Mouse (Mus musculus) thymus, postnatal 36 days (tissue): ENCODE results near the gene Gsto2.
"Not testable (repeated sequence)": the region's sequence is repeated elsewhere in the genome, so short reads cannot be mapped to it uniquely, and the experiment has no call there.

ENCODE experiments used
- DNase-seq, 2 experiments: peaks; one replicate each; pipeline ENCODE4 v3.0.0; 2022; ENCODE audit warnings: mixed read lengths in 2 of 2

Gsto2 gene

DNA sequence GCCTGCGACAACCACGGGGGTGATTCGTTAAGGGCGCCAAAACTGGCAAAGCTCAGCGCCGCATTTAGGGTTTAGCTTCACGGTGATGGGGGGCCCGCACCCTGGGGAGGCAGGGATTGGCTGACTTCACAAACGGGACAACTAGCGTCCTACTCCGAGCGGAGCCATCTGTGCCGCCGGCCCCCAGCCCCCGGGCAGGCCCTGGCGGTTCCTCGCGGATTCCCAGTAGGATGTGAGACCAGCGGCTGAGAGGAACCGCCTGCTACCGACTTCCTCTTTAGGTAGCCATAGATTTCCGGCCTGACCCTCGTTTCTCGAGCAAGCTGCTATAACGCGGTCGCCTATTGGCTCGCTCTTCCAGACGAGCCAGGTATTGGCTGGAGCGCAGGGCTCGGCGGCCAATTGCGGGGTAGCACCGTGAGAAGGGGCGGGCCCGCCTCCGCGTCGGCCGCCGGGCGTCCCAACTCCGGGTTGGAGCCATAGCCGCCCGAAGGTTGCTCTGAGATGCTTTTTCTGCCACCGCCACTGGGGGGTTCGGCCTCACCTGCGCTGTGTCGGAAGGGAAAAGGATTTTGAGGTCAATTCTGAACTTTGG lies at the start of gene Gsto2:
Gene Gsto2, plus strand, starts transcription at position 182 of the 595 bp plus-strand sequence.
- peak; percentile 93 to 96 for DNase-seq

DNA sequence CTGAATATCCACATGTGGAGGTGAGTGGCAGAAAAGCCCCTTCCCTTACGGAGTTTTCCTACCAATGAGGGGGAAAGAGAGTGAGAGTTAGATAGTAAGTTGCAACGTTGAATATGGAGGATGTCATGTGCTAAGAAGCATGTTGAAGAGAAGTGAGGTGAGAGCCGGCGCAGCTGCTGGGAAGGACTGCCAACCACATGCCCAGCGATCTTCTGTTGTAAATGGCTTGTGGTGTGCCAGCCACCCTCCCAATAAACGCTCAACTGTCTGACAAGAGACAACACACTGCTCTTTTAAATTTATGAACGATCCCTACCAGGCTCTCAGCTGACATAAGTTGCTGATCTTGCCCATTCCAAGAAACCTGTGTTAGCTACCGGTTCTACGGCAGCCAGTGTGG lies 47.6 kb upstream of the Gsto2 start:
- DNase-seq: no peak

DNA sequence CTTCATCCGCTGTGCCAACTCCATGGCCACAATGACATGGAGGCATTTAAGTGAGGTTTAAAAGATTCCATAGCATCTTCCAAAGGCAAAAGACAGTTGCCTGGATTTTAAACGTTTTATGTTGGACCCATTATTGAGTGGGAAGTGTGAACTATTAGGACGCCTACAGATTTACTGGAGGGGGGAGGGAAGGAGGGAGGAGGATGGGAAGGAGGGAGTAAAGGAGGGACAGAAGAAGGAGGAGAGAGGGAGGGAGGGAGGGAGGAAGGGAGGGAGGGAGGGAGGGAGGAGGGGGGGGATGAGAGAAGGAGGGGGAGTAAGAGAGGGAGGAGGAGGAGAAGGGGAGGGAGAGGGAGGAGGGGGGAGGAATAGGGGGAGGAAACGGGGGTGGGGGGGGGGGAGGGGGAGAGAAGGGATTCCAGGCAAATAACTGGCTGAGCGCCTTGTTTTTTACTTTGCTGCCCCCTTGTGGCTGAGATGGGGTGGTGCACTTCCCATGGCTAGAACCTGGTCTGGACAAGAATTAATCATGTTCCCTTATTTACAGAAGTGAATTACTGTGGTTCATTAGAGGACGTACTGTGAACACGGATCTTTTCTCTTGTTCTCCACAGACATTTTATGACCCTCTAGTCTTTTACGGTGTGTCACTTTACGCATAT lies 44.4 kb upstream of the Gsto2 start:
- peak; percentile 52 to 54 for DNase-seq

DNA sequence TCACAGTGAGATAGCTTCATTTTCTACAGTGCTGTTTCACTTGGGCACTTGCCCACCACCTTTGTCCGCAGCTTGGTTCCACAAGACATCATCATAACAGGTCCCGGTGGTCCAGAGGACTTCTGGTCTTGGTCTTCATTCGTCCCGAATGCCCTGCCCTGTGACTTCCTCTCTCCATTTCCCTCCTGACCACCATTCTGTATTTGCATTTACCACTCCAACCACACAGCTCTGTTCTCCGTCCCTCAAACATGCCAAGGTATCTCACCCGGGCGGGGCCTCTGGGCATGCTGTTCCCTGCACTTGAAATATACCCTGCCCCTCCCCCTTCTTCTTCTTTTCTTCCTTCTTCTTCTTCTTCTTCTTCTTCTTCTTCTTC lies 43.9 kb upstream of the Gsto2 start:
- no peak for DNase-seq

DNA sequence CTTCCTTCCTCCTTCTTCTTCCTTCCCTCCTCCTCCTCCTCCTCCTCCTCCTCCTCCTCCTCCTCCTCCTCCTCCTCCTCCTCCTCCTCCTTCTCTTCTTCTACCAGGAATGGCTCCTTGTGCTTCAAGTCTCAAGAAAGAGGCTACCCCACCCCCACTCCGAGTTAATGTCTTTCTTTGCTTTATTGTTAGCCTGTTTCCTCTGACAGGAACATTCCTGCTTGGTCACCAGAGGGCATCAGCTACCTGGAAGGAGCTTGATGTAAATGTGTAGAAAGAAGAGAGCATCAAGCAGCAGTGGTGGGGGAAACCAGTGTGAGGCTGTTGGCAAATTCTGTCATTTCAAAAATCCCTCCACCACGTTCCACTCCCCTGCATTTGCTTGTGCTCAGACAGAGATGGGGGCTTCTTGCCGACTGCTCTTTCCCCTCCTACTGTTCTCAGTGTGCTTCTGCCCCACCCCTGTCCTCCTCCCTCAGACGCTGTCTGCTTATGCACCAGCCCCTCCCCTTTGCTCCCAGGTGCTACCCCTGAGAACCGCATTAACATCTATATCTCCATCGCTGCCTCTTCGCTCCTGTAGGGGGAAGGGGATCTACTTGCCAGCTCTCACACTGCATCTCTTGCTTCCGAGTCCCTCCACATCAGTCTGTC lies 43.1 kb upstream of the Gsto2 start:
- DNase-seq: peak in 1 of 2 experiments; percentile 13

DNA sequence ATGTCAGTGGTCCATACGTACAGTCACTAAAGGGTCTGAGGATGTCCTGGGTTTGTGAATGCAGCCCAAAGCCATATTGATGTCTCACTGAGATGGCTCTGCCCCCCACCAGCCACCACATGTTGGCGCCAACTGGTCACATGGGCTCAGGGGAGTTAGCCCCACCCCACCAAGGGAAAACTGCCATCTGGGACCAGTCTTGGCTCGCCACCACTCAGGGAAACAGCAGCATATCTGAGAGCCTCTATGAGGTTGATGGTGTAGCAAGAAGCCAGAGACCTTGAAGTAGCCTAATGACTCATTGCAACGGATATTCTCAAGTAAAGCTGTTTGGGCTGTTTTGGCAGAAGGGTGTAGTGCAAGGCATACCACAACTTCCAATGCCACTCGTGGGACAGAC lies 41.3 kb upstream of the Gsto2 start:
- DNase-seq: no peak

DNA sequence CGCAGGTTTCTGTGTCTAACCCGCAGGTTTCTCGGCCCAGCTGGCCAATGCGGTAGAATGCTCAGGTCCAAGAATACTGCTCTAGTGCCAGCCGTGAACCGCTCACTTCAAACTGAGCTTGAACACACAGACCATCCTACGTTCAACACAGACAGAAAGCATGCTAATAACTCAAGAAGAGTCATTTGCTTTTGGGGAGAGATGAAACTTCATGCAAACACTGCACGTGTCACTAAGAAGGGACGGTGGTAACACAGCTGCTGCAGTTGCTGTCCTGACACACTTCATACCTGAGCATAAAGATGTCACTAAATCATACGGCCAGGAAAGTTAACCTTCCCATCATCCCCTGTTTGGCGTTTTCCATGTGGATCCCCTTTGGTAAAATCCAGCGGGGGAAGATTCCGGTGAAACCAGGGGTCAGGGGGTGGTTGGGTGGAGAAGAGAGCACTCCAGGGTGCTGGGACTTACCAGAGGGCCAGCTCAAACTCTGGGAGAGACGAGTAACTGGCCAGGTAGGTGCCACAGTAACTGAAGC lies 35.4 kb upstream of the Gsto2 start:
- no peak for DNase-seq

DNA sequence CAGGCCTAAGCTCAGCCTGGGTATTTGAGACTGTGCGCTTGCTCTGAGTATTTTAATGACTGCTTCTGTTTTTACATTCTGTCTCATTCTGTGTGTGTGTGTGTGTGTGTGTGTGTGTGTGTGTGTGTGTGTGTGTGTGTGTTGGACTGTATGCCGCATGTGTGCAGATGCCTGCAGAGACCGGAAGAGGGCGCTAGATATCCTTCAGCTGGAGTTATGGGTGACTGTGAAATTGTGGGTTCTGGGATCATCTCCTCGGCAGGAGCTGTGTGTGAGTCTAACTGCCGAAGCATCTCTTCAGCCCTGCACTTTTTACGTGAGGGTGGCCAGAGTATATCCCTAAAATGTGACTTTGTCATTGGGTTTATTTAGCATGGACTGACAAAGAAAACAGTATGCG lies 34.2 kb upstream of the Gsto2 start:
- DNase-seq: no peak

DNA sequence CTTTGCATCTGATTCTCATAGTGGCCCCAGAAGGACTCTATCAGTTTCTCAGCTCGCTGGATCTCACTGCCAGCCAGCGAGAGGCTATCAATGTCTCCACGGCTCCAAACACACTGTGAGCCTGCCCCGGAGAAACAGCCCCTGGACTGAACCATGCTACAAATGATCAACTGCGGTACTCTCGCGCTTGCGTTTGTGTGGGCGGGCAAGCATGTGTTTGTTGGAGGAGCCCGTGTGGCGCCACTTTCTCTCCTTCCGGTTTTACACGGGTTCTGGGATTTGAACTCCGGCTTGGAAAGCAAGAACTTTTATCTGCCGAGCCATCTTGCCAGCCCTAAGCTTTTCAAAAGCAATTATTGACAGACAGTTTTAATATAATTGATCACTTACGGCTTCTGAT lies 33.0 kb upstream of the Gsto2 start:
- DNase-seq: no peak

DNA sequence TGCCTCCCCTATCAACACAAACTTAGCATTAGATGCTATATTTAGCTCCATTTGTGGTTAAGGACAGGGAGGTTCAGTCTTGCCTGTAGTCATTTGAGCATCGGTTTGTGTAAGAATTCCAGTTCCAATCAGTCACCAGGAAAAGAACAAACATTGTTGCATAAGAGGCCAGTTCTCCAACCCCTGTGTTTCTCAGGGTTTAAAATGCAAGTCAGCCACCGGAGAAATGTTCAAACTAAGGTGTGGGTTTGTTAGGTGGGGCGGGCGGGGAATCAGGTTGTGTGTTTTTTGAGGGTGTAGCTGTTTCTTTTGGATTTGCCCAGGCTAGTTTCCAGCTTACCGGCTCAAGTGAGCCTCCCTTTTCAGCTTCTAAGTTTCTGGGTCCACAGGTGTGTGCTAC lies 30.7 kb upstream of the Gsto2 start:
- DNase-seq: no peak

DNA sequence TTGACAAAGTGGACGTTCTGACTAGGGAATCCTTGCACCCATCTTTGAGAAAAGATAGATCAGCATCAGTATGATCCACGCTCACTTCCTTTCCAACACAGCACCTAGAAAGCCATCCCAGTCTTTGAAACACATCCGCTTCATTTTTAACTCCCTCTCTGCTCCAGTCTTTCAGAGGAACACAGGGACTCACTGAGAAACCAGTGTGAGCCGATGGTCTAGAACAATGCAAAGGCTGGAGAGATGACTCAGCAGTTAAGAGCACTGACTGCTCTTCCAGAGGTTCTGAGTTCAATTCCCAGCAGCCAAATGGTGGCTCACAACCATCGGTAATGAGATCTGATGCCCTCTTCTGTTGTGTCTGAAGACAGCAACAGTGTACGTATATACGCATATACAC lies 29.6 kb upstream of the Gsto2 start:
- no peak for DNase-seq

DNA sequence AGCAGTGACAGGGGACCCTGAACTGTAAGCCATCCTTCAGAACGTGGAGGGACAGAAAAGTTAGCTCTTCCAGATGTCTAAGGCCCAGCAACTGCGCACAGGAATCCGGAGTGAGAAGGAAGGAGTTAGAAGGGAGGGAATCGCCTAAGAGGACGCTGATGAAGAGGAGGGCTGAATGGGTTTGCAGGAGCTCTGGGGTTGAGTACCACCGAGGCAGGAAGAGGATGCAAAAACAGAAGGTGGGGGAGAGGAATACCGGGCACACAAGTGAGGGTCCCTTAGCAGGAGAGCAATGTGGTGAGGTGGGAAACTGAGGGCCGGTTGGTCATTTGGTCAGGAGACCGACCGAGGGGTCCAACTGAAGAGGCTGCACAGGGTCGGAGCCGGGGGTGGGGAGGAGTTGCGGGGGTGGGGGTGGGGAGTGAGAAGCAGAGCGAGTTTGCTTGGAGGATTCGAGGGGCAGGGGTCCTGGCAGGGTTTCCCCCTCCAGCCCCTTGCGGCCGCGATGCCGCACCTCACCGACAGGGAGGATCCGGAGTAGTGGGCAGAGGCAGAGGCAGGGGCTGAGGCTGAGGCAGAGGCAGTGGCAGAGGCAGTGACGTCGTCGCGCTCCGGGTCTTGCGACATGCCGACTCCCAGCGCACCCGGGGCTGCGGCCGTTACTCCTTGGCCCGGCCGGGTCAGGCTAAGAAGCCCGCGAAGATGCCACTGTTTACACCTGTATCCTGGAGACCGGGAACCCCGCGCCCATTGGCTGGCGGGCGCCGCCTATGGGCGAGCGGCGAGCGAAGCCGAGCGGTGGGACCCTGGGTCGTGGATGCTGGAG lies 28.4 kb upstream of the Gsto2 start:
- peak; percentile 64 to 65 for DNase-seq

DNA sequence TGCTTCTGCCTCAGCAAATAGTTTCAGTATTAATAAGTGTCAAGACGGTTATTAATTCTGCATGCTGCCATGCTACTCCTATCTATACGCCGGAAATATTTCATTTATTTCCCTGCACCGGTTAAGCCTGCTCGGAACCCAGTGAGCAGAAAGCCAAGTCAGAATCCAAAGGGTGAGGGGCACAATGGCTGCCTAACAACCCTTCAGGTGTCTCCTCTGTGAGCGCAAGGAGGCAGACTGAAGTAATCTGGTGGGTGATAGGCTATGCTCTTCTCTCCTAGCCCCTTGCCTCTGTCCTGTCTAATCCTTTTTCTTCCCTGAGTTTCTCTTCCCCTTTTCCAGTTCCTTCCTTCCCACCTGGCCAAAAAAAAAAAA lies 27.8 kb upstream of the Gsto2 start:
- DNase-seq: no peak

DNA sequence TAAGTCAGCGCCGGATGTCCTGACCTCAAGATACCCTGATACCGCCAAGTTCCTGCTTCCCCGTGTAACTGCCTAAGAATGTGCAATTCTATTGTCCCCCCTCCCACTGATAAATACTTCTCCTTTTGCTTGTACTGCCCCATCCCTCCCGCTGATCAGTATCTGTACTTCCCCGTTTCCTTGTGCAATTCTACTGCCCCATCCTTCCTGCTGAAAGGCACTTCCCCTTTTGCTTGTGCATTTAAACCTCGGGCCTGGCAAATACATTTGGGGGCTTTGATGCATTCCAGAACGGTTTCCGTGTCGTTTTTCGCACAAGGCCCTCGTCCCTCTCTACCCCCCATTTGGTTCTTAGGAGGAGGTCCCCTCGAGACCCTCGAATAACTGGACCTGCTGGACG lies 24.1 kb upstream of the Gsto2 start:
- DNase-seq: not testable (repeated sequence)

DNA sequence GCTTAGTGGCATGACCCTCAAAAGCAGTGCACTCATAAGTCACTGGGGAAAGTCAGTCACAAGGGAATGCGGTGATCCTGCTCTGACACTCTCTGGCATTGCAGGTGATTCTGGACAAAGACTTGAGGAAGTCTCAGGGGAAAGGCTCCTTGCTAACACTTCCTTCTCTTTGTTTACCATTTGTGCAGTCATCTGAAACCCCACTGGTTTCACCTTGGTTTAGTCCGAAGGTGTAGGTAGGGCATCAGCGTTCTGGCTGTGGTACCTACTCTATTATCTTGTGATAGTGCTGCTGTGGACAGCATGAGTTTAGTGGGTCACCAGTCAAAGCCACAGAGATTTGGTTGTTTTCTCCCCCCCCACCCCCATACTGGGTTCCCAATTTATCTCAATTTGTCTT lies 15.6 kb upstream of the Gsto2 start:
- no peak for DNase-seq

DNA sequence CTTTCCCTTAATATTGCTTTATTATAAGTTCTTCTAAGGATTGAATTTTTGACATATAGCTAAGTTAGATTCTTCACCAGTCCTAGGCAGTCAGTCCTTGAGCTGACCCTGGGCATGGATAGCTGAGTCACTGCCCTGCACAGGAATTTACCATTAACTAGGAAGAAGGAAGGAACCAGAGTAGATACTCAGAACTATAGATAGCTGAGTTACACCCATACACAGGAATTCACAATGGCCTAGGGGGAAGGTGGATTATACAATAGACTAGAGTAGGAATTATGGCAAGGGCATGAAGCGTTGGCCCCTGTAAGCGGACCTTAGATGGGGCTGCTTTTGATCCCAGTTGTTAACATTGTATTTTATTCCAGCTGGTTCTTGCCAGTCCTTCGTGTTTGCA lies 13.2 kb upstream of the Gsto2 start:
- not testable (repeated sequence) for DNase-seq

DNA sequence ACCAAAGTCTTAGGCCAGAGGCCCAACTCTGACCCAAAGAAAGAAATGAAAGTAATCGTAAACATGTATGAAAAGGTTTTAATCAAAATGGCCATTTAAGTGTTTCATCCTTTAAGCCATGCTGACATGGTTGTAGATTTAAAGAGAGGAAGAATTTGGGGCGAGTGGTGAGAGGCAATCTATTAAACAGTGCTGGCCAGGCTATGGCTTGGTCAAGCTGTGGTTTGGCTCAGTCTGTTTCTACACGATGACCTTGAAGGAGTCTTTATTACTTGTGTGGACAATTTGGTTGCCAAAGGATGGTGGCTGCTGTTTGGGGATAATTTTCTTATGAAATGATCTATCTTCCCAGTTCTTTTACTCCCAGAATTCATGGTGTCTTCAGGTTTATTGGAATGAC lies 12.3 kb upstream of the Gsto2 start:
- no peak for DNase-seq

DNA sequence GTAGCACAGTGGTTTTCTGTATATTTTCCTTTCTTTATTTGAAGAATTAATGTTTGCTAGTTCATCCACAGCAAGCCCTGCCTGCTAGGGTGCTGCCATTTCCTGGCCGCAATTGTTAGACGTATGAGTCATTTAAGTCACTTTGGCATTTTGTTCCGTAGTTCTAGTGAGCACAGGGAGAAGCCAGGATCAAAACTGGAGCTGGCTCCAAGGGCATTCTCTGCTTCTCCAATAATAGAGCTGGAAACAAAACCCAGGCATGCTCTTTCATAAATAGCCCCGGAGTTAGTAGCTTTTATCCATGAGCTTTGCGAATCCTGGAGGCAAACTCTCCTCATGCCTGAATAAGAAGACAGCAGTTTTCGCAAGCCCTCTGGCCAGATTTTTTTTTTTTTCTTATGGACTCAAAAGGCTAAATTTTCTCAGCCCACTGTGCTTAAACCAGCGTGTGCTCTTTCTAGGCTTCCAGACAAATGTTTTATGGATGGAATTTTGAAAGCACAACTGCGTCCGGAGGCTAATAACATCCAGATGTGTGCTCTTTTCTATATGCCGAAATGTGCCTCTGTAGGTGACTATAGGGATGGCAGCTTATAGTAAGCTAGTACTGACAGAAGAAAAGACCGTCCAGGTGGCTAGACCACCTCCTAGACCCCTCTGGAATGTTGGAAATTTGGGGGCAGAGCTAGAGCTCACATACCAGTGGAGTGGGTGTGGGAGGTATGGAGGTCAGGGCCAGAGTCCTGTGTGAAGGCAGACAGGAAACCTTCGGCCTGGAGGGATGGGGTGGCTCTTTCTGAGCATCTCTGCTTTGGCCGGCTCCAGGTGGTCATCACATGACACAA lies 11.2 kb upstream of the Gsto2 start:
- no peak for DNase-seq

DNA sequence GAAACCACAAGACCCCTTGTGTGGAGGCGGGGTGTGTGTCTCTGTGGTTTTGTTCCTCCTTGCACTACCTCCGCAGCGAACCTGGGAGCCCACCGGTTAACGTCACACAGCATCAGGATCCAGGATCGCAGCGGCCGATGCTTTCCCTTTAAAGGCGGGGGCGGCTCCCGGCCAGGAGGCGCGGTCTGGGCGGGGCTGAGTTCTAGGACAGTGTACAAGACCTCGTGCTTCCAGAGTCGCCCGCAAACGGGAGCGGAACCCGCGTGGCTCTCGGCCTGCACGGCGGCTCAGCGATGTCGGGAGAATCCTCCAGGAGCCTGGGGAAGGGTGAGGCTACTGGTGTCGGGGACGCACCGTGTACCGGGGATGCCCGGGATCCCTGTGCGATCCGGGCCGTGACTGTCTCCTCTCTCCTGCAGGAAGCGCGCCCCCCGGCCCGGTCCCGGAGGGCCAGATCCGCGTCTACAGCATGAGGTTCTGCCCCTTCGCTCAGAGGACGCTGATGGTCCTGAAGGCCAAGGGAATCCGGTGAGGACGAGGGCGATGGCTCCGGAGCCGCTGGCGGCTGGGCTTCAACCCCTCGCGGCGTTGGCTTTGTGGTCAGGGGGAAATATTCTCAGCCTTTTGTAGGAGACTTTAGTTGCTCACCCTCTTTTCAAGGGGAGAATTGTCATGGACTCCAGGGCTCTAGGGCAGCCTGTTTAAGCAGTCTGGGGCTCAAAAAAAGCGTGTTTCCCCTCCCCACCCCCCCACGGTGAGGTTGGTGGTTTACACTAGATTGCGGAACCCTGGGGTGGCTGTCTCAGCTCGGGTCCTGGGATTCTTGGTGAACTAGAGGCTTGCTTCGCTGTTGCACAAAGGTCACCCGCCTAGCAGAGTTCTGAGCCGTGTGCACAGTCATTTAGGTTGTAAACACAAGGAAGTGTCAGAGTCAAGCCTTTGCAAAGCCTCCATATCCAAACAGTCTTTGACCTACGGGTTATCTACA lies 10.2 kb upstream of the Gsto2 start, which contains the start of gene Gsto1:
Gene Gsto1, plus strand, starts transcription at position 175 of the 988 bp plus-strand sequence.
- peak; percentile 58 to 63 for DNase-seq

DNA sequence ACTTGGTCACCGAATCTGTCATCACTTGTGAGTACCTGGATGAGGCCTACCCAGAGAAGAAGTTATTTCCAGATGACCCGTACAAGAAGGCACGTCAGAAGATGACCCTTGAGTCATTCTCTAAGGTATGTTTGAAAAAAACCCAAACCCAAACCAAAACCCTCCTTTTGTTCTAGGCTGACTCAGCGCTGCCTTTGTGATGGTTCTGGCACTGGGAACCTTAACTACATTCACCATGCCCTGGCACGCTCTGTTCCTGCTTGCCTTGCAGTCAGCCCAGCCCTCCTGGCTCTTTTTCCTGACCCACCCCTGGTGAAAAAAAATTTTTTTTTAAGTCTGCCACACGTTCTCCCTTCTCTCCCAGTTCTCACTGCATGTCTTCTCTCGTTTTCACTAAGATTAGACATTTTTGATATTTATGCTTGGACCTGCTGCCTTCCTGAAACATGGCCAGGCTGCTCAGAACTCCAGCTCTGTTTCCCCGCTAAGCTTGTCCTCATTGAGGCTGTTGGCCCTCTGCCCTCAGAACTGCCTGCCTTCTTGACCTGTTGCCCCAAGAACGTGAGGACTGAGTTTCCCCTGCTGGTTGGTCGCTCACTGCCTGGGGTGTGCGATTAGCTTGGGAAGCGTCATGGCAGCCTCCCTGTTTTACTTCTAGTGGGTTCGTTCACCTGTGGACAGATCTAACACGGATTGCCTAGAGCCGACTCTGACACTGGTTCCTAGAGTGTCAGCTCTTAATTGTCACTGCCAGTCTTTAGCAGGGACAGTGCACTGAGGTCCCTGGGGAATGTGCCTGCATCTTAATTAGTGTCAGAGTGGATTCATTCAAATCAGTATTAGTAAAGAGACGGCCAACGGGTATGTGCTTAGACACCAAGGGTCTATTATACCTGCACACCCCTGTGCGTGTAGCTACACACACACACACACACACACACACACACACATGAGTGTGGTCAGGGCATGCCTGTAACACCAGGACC lies 7.1 kb upstream of the Gsto2 start:
- DNase-seq: no peak
